Mouse (Mus musculus): ENCODE measurements at regions not wholly inside any gene's neighbourhood (a gene's known extent, or its start where the extent isn't known, plus 50 kb on each side); places are given as distances from the start of the nearest gene placed in this dataset.
A peak's percentile ranks its signal among the peaks of the same experiment; 100 is the strongest.

- peak; percentile 38 for TF ChIP-seq CTCF (IDR thresholded peaks at IDR 0.05; ENCODE audit: low read depth)
- no peak for TF ChIP-seq EP300 (optimal IDR thresholded peaks at IDR 0.05)
Measured at GRCm38 (mm10) chr1:120698189-120698588, 96.0 kb downstream of the En1 start.

Measured in stomach, postnatal 0 days (tissue).